Mouse (Mus musculus): ENCODE measurements around the gene St6galnac4.

The St6galnac4 gene

DNA sequence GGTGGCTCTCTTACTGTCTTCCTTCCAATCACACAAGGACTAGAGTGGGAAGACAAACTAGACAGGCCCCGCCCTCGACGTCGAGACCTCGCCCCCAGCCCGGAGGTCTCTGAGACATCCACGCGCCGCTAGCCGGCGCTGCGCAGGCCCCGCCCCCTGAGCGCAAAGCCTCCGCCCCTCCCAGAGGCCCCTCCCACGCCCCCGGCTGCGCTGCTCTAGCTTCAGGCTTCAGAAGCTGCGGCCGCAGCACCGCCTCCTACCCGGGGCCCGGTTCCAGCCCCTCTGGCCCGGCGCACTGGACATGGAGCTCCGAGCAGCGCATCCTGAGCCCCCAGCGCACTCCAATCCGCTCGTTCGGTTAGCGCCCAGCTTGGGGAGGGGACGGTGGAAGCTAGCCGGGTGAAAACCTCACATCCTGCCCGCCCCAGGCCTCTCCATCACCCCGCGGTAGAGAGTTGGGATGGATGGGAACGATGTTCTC is at the start of gene St6galnac4:
Gene St6galnac4 (plus strand): TSS at position 225 of the 481 bp plus-strand sequence.
- peak; percentile 91 to 94 for DNase-seq

DNA sequence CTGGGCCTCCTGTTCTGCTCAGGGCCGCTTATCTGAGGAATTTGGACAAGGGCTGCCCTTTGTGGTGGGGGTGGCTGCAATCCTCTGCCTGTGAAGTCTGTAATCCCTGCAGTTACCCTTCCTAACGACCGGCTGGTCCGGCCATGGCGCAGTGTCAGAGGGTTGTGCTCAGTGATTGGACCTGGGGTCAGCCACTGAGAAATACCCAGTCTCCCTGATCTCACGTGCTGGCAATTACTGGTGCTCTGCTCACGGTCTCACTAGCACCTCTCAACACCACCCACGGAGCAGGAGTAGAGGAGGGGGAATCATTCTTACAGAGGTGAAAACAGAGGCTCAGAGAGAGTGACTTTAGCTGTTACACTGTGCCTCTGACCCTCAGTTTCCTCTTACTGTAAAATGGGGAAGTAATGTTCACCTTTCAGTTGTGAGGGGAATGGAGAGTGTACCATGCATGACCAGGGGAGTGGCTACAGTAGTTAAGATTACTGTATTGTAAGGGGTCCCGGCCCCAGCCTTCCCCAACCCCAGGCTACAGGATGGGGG is 49.5 kb upstream of the St6galnac4 start:
- DNase-seq: peak; percentile 27 to 56

DNA sequence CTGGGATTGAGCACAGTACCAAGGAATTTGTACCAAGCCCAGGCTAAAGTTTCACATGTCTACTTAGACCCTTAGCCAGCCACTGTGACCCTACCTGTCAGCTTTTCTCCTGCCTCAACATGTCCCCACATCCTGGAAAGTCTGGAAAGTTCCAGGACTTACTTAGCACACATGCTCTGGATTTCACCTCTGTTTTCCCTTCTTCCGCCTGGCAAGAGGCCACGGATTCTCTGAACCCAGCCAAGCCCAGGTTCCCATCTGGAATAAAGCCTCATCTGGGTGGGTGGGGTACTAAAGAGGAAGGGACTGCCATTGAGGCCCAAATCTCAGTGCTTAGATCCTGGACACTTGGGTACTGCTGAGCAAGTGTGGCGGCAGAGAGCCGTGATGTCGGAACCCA is 49.0 kb upstream of the St6galnac4 start:
- DNase-seq: peak; percentile 24 to 32

DNA sequence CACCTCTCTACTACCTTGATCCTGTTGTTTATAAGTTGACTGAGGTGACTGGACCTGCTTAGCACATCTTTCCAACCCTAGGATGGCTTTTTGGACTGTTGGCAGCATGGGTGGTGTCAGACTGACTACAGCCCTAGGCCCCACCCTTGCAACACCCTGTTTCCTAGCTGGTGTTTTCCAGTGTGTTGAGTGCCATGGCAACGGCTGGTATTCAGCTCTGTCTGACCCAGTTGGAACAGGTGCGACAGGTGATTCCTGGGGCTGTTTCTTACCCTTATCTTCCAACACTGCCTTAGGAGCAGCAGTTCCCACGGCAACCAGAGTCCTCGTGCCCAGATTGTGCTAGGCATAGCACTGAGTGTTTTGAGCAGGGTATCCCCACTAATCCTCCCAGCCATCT is 48.4 kb upstream of the St6galnac4 start:
- DNase-seq: peak; percentile 35 to 70

DNA sequence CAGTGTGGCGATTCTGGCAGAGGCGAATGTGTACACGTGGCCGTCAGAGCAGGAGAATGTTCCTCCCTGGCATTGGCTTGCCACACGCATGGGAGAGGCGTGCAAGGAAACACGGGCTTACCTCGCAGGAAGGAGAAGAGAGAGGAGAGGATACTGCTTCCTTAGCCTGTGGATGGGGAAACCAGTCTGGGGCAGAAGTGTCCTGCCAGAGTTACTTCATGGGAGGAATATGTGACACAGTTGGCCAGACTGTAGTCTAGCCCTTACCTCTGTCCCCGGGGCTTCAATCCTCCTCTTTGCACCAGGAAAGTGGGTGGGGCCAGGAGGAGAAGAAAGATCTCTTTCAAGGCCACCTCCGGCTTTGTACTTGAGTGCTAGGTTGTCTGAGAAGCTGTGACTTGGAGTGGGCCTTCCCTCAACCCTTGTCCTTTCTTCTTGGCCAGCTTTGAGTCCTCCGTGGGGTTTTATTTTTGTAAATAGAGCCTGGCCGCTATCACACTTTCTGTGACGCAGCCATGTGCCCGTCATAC is 47.4 kb upstream of the St6galnac4 start:
- peak in 1 of 2 experiments; percentile 27 for DNase-seq

DNA sequence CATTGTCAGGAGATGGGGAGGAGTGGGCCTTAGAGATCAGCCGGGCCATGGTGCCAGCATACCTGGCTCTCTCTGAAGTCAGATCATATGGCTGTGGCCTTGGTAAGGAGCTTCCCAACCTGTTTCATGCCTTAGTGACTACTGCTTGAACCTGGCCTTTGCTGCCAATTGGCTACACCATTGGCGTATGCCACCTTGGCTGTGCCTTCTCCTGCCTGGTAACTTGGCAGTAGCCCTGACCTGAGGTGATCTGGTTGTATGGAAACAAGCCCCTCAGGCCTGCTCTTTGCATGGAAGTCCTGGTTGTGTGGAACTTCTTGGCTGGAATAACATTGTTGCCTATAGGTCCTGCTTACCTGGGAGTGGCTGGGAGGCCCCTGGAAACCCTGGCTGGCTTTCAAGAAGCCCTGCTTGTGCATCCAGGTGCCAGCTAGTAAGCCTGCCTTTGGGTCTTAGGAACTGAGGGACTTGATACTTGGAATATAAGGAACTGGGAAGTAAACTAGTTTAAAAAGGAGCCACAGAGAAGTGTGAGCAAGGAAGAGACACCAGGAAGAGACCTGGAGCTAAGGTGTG is 45.5 kb upstream of the St6galnac4 start:
- peak in 1 of 2 experiments; percentile 25 for DNase-seq

DNA sequence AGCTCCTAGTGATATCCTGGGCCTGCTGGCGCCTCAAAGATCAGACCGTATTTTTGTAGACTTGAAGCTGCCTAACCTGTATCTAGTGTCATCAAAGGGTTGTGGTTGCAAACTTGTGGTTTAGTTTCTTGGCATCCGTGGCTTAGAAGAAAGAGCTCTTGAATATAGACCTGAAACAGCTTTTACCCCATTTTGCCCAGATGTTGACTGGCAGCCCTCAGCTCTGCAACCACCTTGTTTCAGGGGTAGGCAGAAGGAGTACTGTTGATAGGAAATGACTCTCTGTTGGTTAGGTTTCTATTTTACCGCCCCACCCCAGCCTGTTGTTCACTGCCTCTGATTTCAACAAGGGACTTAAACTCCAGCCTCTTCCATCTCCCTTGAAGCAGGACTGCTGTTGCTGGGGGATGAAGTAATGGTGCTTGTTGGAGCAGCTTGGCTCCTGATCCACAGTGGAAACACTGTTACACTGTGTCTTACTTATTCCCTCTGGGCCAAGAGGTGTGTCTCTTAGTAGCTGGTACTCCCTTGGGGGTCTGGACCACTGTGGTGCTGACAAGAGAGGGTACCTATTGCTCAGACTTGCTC is 44.8 kb upstream of the St6galnac4 start:
- no peak for DNase-seq

DNA sequence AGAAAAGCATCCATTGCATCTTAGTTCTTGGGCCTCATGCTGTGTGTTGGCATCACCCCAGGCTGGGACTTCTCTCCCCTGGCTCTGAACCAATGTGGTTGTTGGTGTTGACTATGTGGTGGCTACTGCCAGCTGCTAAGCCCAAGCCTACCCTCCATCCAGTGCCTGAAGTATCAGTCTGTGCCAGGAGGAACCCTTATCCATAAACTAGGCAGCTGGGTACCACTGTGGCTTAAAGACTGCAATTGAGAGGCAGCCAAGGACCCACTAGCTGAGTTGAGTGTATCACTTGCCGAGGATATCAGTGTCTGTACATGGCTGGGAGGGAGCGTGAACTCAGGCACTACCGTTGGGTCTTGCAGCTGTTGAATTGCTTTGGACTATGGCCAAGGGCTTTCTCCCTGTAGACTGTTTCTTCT is 43.9 kb upstream of the St6galnac4 start:
- DNase-seq: no peak

DNA sequence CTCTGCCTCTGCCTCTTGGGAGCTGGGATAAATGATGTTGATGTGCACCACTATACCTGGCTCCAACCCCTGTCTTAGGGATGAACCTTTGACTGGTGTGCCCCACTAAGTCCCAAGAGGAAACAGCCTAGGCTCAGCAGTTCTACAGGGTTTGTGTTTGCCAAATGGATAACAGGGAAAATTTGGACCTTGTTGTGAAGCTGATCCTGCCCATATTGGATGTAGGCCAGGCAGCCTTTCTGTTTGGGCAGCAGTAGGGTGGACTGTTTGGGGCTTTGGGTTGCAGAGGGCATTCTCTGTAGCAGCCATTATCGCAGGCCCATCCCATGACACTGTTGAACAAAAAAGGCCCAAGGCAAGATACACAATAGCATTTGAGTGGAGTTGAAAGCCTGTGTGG is 39.9 kb upstream of the St6galnac4 start:
- no peak for DNase-seq

DNA sequence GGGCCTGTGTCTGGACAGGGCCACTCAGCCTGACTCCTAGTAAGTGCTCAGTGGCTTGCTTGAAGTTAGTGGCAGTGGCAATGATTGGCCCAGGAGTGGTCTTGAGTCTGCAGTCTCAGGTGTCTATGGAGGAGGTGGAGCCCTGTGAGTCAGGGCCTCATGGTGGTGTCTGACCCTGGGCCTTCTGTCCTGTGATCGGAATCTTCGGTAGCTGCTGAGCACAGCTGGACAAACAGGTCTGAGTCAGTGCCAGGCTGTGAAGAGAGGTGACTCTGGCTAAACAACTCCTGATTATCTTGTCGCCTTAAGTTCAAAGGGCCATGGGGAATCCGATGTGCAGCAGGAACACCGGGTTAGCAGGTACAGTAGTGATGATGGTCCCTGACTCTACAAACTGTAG is 39.5 kb upstream of the St6galnac4 start:
- no peak for DNase-seq

DNA sequence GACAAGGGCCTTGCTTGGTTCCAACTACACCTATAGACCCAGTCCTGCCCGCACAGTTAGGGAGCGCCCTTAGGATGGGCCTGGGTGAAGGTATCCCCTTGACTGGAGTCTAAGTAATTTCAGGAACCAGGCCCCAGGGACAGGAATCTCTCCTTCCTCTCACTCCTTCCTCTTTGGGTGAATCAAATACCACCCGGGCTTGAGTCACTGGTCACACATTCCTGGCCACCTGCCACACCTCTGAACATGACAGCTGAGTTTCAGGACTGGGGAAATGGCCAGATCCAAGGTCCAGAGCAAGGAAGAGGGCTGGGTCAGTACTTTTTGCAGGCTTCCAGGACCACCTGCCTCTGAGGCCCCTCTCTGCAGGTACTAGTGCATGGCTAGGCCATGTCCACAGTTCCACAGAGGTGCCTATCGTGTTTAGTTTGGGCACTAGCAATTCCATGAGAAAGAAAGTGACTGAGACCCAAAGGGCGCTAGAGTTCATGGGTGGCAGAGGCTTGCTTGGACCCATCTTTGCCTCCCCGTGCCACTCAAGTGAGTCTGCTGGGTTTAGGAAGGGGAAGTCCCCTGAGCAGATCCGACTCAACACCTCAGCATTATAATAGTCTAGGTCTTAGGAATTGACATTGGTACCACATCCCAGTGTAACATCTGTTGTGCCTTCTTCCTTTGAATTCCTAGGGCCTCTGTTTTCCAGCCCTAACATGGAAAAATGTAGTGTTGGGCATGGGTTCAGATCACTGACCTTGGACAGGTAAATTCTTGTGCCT is 38.7 kb upstream of the St6galnac4 start:
- peak; percentile 68 to 69 for DNase-seq

DNA sequence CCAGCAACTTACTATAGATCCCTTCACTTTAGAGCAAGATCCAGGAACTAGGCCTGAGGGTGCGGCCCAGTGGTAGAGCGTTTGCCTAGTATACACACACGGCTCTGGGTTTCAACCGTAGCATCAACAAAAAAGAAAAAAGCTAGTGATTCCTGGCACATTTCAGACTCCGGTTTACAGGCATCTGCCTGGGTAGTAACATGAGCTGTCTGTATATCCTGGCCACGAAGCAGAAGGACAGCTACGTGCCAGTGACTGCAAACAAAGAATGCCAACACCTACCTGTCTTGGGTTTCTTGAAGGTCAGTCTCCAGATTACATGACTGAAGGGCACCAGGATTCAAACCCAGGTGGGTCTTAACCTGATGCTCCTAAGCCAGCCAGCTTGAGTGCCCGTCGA is 37.7 kb upstream of the St6galnac4 start:
- no peak for DNase-seq

DNA sequence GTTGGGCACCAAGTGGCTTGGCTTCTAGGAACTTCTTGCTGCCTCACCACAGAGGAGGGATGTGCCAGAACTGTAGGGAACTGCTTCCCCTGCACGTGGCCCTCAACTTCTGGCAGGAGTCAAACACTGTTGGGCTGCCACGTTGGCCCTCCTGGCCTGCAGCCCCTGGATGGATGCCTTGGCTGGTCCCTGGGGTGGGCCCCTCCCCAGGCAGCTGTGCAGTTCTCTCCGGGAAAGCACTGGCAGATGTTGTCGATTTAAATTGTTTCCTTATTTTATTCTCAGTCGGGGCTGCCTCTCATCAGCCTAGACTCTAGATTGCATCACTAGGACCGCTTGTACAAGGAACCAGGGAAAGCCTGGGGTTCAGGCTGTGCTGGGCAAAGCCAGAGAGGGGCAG is 37.1 kb upstream of the St6galnac4 start:
- DNase-seq: peak; percentile 51 to 54

DNA sequence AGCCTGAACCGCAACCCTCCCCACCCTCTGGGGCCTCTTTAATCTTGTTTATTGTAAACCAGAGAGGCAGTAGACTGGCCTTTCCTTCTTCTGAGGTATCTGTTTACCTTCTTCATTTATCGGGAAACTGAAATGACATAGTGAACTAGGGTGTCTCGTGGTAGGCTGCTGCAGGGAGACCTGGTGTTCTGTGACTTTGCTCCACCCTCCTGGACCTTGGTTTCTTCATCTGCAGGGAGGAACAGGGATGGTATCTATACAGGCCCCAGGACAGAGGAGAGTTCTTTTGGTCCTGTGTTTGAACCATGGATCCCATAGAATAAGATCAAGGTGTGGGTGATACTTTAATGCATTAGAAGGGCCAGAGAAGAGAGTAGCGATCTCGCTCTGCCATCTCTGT is 35.7 kb upstream of the St6galnac4 start:
- DNase-seq: no peak

DNA sequence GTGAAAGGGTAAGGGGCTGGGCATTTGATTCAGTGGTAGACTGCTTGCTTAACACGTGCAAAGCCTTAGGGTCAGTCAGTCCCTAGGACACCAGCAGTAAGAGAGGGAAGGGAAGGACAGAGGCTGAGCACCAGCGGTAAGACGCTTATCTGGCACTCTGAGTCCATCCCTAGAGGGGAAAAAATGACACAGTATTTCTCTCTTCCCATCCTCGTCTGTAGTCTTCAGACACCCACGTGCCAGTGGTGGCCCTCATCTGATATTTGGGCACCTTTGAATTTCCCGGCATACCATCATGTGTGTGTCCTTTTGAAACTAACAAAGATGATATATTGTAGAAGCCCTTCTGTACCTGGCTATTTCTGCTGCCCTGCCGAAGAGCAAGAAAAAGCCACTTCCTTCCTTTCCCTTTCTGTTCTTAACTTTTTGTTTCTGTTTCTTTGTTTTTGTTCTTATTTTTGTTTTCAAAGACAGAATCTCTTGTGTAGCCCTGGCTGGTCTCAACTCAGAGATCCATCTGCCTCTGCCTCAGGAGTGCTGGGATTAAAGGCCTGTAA is 33.2 kb upstream of the St6galnac4 start:
- no peak for DNase-seq

DNA sequence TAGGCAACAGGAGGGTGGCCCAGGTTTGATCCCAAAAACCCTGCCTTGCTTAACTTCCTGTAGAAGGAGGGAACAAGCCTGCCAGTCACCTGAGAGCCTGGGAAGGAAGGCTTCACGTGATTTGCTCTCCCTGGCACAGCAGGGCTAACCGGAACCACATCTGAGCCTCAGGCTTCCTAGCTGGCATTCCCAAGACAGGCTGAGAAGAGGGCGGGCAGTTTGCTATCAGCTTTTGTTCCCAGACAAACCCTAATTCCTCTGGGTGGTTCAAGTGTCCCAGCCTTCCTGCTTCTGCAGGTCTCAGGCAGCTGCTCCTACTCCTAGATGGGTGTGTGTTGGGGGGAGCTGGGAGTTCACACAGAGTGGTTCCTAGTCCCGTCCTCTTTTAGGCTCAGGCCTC is 31.4 kb upstream of the St6galnac4 start:
- peak; percentile 51 to 72 for DNase-seq

DNA sequence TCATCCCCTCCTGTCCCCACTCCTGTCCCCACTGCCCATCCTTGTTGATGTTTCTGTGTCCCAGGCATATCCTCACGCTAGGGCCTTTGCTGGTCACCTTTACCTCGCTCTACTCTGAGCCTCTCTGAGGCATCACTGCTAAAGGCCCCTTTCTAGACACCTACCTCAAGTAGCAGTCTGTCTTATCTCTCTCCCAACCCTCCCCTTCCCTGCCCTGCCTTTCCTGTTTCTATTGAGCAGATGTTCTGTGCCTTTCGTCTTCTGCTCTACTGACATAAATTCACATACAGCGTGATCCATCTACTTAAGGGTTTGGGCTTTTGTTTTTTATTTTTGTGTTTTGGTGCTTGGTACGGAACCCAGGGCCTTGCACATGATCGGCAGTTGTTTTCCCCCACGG is 30.9 kb upstream of the St6galnac4 start:
- DNase-seq: no peak

DNA sequence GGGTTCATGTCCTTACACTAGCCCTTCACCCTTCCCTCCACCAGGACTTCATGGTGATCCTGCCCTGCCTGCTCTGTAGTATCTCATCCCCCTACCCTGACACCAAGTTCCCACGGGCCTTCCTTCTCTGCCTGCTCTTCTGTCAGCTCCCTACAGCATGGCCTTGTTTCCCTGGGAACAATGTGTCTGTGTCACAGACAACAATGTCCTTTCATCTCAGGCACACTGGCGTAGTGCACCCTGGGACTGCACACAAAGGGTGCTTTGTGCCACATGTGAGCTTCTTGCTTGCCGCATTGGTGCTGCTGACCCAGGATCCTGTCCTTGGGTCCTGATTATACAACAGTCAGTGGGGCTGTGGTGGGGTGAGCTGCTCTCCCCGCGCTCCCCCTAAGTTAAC is 27.3 kb upstream of the St6galnac4 start:
- no peak for DNase-seq

DNA sequence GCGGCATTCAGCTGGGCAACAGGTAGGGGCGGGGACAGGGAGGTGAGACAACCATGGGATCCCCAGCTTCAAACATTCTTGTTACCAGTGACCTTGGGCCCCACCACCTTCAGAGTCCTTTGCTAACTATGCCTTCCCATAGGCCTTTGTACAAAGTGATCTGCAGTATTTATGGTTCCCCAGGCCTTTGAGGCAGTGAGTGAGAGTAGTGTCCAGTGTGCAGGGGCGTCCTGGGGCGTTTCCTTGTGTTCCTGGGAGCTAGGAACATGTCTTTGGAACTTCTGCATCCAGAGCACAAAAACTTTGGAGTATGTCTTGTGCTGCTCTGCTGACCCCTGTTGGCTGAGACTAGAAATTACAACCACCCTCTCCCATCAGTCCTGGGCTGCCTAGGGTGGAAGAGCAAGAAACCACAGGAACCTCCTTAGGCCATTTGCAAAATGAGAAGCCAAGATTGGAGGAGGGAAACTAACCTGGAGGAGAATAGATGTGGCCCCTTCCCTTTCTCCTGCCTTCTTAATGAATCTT is 20.3 kb upstream of the St6galnac4 start:
- DNase-seq: peak; percentile 71 to 73

DNA sequence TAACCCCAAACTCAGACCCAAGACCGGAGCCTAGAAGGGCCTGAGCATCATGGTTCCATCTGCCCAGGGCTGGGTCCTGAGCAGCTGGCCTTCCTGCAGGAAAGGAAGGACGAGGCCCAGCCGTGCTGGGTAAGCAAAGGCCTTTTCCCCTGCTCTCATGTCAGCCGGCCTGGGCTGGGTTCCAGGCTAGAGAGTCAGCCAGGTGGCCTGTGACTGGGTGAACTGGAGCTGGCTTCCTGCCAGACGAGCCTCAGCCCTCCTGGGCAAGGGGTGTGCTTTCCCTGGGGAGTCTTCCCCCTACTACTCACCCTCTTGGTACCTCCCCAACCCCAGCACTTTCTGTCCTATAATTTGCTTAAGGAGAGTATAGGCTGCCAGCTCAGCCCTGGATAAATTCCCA is 18.7 kb upstream of the St6galnac4 start:
- DNase-seq: no peak

DNA sequence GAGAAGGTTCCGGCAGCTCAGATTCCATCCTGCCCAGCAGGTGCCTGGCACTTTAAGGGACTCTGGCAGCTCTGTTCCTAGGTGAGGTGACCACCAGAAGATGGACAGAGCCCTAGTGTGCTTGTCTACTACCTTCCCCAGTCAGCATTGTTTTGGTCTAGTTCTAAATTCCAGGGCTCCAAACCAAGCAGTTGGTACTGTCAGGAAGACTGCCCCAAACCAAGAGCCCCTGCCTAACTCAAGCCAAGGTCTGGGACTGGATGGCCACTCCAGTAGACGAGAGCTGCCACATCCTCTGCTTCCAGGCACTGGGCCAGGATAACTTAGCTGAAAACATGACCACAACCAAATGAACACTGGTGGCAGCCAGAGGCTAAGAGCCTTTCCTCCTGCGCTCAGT is 18.0 kb upstream of the St6galnac4 start:
- DNase-seq: no peak

DNA sequence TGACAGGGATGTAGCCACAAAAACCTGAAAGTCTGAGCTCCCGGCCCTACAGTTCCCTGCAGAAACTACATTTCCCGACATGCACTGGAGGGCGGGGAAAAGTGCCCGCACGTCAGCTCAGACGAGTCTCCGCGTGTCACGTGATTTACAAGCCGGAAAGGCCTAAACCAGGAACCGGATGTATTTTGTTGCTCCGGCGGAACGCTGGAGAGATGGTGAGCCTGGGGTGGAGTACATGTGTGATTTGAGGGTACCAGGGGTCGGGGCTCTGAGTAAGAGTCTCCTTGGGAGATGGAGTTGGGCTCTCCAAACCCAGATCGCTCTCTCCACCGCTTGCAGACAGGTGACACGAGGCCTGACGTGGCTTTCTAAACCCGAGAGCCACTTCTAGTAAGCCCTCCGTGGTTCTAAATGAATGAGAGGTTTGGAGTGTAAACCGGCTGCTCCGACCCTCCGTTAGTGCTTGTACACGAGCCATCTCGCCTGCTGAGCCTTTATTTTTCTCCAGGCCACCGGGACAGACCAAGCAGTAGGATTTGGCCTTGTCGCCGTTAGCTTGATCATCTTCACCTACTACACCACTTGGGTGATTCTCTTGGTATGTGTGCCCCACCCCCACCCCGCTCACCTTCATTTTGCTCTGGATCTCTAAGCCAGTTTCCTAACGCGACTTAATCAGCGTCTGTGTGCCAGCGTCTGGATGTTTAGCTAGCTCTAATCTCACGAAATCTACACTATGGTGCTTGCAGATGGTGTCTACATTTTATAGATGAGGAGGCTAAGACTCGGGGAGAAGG is 16.0 kb upstream of the St6galnac4 start, which contains the start of gene Dpm2:
Gene Dpm2 (plus strand): TSS at position 161 of the 797 bp plus-strand sequence.
- peak; percentile 93 to 95 for DNase-seq
